Mouse (Mus musculus): ENCODE data around the gene Utp15. TPM values are rescaled to one million over a fixed set of nuclear protein-coding genes. Genes with fewer than 3 reads are reported as not detected.
A peak's percentile ranks its signal among the peaks of the same experiment; 100 is the strongest.

Utp15 gene
- polyA plus RNA-seq, 1 experiment from 2014 or later: 12.5 TPM

DNA sequence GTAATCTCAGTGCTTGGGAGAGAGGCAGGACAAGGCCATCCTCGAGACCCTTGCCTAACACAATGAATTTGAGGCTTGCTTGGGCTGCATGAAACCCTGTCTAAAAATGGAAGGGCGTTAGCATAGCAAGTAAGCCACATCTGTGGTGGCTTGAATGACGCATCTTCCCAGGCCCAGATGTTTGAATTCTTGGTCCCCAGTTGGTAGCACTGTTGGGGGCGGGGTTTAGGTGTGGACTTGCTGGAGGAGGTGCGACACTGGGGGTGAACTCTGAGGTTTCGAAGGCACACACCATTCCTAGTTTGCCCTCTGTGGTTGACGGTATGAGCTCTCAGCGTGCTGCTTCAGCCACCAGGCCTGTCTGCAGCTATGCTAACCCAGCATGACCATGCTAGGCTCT, 28.9 kb upstream of the Utp15 start:
- ATAC-seq (replicated peaks; ENCODE audit: insufficient number of reproducible peaks, insufficient read depth, low FRiP score, low read depth): no peak
- no peak overlapping the region for H3K4me3 ChIP-seq
- H3K36me3 ChIP-seq: no peaks in the 10 kb centered on the region
- H3K4me2 ChIP-seq: no peak overlapping the region
- no peaks in the 10 kb centered on the region for H3K27me3 ChIP-seq
- H3K9me3 ChIP-seq (replicated peaks): no peaks in the 10 kb centered on the region
- H3K4me1 ChIP-seq (replicated peaks): peaks cover 3% of the 10 kb centered on the region; the same call in 1 of the 2 replicates
- 80% methylated on average over 8 of the region's 8 CpGs for WGBS
- no peak overlapping the region for H3K9ac ChIP-seq
- no peak overlapping the region for H3K27ac ChIP-seq

DNA sequence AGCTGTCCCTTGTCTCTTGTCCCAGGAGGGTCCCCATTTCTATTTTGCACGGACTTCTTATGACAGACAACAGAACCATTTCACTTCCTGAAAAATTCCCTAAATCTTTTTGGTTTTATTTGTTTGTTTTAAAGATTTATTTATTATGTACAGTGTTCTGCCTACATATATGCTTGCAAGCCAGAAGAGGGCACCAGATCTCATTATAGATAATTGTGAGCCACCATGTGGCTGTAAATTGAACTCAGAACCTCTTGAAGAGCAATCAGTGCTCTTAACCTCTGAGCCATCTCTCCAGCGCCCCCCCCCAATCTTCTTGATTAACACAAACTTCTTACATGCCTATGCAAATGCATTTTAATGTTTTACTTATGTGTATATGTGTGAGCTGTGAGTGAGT, 27.9 kb upstream of the Utp15 start:
- H3K27me3 ChIP-seq: no peaks in the 10 kb centered on the region
- no peaks in the 10 kb centered on the region for H3K9me3 ChIP-seq (replicated peaks)
- H3K4me2 ChIP-seq: no peak overlapping the region
- ATAC-seq (replicated peaks; ENCODE audit: insufficient number of reproducible peaks, insufficient read depth, low FRiP score, low read depth): no peak
- no peak overlapping the region for H3K4me3 ChIP-seq
- no peaks in the 10 kb centered on the region for H3K36me3 ChIP-seq
- no peak overlapping the region for H3K27ac ChIP-seq
- H3K9ac ChIP-seq: no peak overlapping the region
- 35% methylated on average over 2 of the region's 2 CpGs for WGBS
- H3K4me1 ChIP-seq (replicated peaks): peaks cover 3% of the 10 kb centered on the region; the same call in 1 of the 2 replicates

DNA sequence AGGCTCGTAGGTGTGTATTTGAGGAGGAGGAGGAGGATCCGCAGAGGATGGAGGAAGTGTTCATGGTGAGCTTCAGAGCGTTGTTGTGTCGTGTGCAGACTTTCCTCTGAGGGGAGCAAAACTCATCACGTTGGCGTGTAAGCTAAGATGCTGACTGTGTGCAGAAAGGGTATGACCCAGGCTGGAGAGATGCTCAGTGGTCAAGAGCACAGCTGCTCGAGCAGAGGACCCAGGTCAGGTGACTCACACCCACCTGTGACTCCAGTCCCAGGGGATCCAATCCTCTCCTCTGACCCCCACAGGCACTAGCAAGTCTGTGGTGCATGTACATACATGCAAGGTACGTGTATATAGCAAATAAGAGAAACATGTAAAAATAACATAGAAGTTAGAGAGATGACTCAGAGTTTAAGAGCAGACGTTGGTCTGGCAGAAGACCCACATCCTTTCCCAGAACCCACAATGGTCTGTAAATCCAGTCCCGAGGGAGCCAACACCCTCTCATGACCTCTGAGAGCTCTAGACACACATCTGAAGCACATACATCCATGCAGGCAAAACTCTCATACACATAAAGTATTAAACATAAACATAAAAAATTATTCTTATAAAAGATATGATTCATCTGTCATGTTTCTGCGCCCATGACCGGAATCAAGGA, 18.3 kb upstream of the Utp15 start:
- H3K9me3 ChIP-seq (replicated peaks): no peaks in the 10 kb centered on the region
- no peaks in the 10 kb centered on the region for H3K4me1 ChIP-seq (replicated peaks)
- no peak overlapping the region for H3K9ac ChIP-seq
- H3K36me3 ChIP-seq: no peaks in the 10 kb centered on the region
- no peak overlapping the region for H3K27ac ChIP-seq
- no peaks in the 10 kb centered on the region for H3K27me3 ChIP-seq
- no peak for ATAC-seq (replicated peaks; ENCODE audit: insufficient number of reproducible peaks, insufficient read depth, low FRiP score, low read depth)
- H3K4me2 ChIP-seq: no peak overlapping the region
- 67% methylated on average over 12 of the region's 12 CpGs for WGBS
- no peak overlapping the region for H3K4me3 ChIP-seq

DNA sequence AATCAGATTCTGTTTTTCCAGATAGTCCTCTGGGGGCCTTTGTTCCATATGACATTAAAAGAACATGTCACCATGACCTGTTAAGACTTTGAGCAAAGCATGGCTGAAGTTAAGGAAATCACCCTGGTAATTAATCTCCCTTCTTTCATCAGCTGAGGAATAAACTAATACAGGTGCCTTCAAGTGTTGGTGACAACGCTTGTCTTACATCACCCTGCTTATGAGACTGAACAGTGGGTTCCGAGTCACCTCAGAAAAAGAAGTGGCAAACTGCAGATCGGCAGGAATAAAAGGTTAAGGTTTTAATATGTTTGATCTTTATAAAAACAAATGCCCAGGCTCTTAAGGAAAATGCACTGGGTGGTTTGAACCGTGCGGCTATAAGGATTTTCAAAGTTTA, 16.8 kb upstream of the Utp15 start, which contains the start of gene Gm21976:
TSS of gene Gm21976 (plus strand) at position 202 of the 400 bp plus-strand sequence.
- WGBS: 76% methylated on average over 5 of the region's 5 CpGs
- H3K36me3 ChIP-seq: no peaks in the 10 kb centered on the region
- no peaks in the 10 kb centered on the region for H3K9me3 ChIP-seq (replicated peaks)
- H3K4me1 ChIP-seq (replicated peaks): peaks cover 5% of the 10 kb centered on the region
- H3K9ac ChIP-seq: no peak within 1 kb of the TSS
- no peak within 1 kb of the TSS for H3K4me3 ChIP-seq
- no peak within 1 kb of the TSS for H3K27ac ChIP-seq
- H3K4me2 ChIP-seq: no peak within 1 kb of the TSS
- no peaks in the 10 kb centered on the region for H3K27me3 ChIP-seq
- ATAC-seq (replicated peaks; ENCODE audit: insufficient number of reproducible peaks, insufficient read depth, low FRiP score, low read depth): no peak

DNA sequence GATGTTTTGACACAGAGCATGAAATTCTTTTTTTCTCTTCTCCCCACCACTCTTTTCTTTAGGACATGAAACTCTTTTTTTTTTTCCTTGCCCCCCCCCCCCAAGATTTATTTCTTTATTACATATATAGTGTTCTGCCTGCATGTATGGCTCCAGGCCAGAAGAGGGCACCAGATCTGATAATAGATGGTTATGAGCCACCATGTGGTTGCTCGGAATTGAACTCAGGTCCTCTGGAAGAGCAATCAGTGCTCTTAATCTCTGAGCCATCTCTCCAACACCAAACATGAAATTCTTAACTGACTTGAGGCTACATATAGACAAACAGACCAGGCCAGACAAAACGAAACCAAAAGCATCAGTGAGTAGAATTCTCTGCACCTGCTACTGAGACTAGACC, 14.7 kb upstream of the Utp15 start:
- H3K4me3 ChIP-seq: no peak overlapping the region
- no peak overlapping the region for H3K27ac ChIP-seq
- peaks cover 13% of the 10 kb centered on the region for H3K36me3 ChIP-seq
- H3K9ac ChIP-seq: no peak overlapping the region
- H3K9me3 ChIP-seq (replicated peaks): no peaks in the 10 kb centered on the region
- H3K4me2 ChIP-seq: no peak overlapping the region
- ATAC-seq (replicated peaks; ENCODE audit: insufficient number of reproducible peaks, insufficient read depth, low FRiP score, low read depth): no peak
- peaks cover 5% of the 10 kb centered on the region for H3K4me1 ChIP-seq (replicated peaks)
- 78% methylated on average over 2 of the region's 2 CpGs for WGBS
- H3K27me3 ChIP-seq: no peaks in the 10 kb centered on the region

DNA sequence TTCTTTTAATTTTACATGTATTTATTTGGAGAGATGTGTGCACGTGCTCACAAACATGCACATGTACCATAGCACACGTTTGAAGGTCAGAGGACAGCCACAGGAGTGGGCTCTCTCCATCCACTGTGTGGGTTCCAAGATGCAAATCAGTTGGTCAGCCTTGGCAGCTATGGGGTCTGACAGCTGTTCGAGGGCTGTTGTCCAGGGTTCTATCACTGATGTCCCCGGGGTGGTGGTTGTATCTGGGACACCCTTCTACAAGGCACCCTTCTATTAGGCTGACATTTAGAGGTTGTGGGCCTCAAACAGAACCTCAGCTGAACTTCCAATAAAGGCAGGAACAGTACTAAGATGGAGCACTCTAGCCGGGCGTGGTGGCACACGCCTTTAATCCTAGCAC, 13.4 kb upstream of the Utp15 start:
- no peak overlapping the region for H3K4me2 ChIP-seq
- no peak overlapping the region for H3K4me3 ChIP-seq
- no peak for ATAC-seq (replicated peaks; ENCODE audit: insufficient number of reproducible peaks, insufficient read depth, low FRiP score, low read depth)
- WGBS: 84% methylated on average over 7 of the region's 7 CpGs
- H3K27ac ChIP-seq: peak overlapping the region; percentile 14; the same call in 1 of the 2 replicates
- no peak overlapping the region for H3K9ac ChIP-seq
- peaks cover 22% of the 10 kb centered on the region for H3K36me3 ChIP-seq
- no peaks in the 10 kb centered on the region for H3K27me3 ChIP-seq
- H3K4me1 ChIP-seq (replicated peaks): peaks cover 5% of the 10 kb centered on the region
- no peaks in the 10 kb centered on the region for H3K9me3 ChIP-seq (replicated peaks)

DNA sequence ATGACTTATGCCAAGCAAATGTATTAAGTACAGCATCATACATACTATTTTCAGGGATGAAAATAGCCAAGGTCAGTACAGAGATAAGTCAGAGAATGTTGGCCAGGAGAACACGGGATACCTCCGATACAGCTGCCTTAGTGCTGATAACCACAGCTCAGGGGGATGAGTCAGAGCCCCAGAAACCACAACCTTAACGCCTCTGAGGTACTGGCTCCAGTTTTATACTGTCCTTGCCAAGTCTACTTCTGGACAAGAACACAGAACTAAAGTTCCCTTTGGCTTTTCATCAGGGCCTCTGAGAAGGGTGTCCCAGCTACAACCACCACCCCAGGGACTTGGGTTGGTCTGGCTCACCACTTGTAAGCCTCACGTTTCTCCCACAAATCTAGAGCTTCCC, 12.8 kb upstream of the Utp15 start:
- ATAC-seq (replicated peaks; ENCODE audit: insufficient number of reproducible peaks, insufficient read depth, low FRiP score, low read depth): peak; percentile 76; the same call in 1 of the 2 replicates
- Histone ChIP-seq H3K27me3 (no peaks in the 10 kb centered on the region), H3K9ac (no peak overlapping the region), H3K9me3 (replicated peaks) (no peaks in the 10 kb centered on the region), H3K27ac (peak overlapping the region; percentile 51), H3K4me2 (no peak overlapping the region), H3K36me3 (peaks cover 28% of the 10 kb centered on the region), H3K4me3 (no peak overlapping the region), H3K4me1 (replicated peaks) (peaks cover 5% of the 10 kb centered on the region)
- 33% methylated on average over 4 of the region's 4 CpGs for WGBS

DNA sequence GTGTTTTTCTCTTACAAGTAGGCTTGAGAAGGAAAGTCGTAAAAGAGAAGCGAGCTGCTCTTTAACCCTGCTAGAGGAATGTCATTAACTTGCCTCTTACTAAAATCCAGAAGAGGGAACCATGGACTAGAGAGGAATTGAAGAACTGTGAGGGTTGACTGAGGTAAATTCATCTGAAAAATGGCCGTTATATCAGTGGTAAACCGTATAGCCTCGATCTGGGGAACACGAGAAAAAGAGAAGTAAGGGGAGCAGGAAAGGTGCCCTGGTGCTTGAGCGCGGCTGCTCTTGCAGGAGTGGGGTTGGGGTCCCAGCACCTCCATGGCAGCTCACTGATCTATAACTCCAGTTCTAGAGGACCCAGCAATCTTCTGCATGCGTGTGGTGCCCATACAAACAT, 11.2 kb upstream of the Utp15 start:
- peaks cover 5% of the 10 kb centered on the region for H3K4me1 ChIP-seq (replicated peaks)
- H3K36me3 ChIP-seq: peaks cover 31% of the 10 kb centered on the region
- no peaks in the 10 kb centered on the region for H3K9me3 ChIP-seq (replicated peaks)
- 91% methylated on average over 9 of the region's 9 CpGs for WGBS
- H3K4me2 ChIP-seq: no peak overlapping the region
- ATAC-seq (replicated peaks; ENCODE audit: insufficient number of reproducible peaks, insufficient read depth, low FRiP score, low read depth): no peak
- no peak overlapping the region for H3K4me3 ChIP-seq
- H3K27me3 ChIP-seq: no peaks in the 10 kb centered on the region
- H3K27ac ChIP-seq: no peak overlapping the region
- no peak overlapping the region for H3K9ac ChIP-seq

DNA sequence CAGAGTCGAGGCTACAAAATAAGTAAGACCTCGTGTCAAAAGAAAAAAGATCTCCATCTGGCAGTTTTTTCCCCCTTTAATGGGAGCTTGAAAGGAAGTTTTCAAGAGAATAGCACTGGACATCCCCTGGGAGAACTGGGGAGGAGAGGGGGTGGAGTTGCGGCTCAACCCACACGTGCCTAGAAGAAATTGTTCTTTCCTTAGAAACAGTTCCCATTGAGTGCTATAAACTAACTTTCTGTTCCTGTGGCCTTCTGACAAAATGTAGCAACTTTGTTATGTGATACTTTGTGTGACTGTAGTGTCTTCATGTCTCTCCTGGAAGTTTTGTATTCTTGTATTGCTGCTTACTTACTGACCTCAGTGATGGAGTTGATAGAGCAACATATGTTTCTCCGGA, 1.3 kb upstream of the Utp15 start:
- peak overlapping the region; percentile 89; the same call in 1 of the 2 replicates for H3K9ac ChIP-seq
- no peaks in the 10 kb centered on the region for H3K27me3 ChIP-seq
- ATAC-seq (replicated peaks; ENCODE audit: insufficient number of reproducible peaks, insufficient read depth, low FRiP score, low read depth): no peak
- H3K4me3 ChIP-seq: peak overlapping the region; percentile 93
- peaks cover 18% of the 10 kb centered on the region for H3K4me1 ChIP-seq (replicated peaks)
- 34% methylated on average over 5 of the region's 5 CpGs for WGBS
- H3K36me3 ChIP-seq: peaks cover 27% of the 10 kb centered on the region
- no peaks in the 10 kb centered on the region for H3K9me3 ChIP-seq (replicated peaks)
- no peak overlapping the region for H3K27ac ChIP-seq
- peak overlapping the region; percentile 72 for H3K4me2 ChIP-seq

DNA sequence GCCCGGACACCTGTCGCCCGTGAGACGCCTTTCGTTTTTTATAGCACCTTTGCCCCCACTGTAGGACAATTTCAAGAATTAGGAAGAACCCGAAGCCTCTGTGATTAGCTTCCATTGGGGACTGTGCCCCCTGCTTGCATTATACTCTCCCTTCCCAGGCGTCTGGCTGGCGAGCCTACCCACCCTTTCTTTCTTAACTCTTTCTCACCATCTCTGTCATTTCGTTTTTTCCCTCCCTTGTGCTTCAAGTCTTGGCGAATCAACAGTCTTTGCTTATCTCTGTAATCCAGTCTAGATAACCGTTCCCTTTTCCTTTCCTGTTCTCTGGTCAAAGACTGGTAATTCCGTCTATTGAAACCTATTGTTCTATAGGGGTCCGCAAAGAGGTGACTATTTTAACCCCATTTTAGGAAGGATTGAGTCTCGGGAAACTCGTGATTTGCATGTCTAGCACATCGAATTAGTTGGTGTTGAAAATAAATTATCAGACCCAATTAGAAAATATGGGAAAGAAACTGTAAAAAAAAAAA, 682 bp upstream of the Utp15 start:
- Histone ChIP-seq H3K4me2 (peak overlapping the region; percentile 72), H3K36me3 (peaks cover 27% of the 10 kb centered on the region), H3K9ac (peak overlapping the region; percentile 89), H3K27me3 (no peaks in the 10 kb centered on the region), H3K4me3 (peak overlapping the region; percentile 93), H3K9me3 (replicated peaks) (no peaks in the 10 kb centered on the region), H3K4me1 (replicated peaks) (peaks cover 18% of the 10 kb centered on the region), H3K27ac (peak overlapping the region; percentile 96)
- WGBS: under 1% methylated on average over 16 of the region's 16 CpGs
- ATAC-seq (replicated peaks; ENCODE audit: insufficient number of reproducible peaks, insufficient read depth, low FRiP score, low read depth): peak; percentile 10; the same call in 1 of the 2 replicates

DNA sequence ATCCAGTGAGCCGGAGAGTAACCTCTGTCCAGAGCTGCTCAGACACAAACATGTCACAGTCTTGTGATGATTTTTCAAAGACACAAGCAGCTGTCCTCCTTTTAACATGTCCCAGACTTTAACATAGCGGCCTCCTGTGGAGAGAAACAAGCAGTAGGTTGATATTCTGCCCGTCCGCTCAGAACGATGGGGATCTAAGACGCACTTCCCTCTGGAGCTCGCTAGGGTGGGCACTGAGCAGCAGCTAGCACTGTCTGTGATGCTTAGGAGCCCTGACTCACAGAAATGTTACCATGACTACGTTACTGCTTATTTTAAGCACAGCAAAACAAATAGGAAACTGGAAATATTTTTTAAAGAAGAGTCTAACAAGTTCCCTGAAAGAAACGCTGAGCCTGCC, 7.9 kb downstream of the Utp15 start:
- no peak overlapping the region for H3K4me2 ChIP-seq
- H3K4me3 ChIP-seq: no peak overlapping the region
- WGBS: 74% methylated on average over 9 of the region's 9 CpGs
- peaks cover 81% of the 10 kb centered on the region for H3K36me3 ChIP-seq
- H3K9ac ChIP-seq: no peak overlapping the region
- ATAC-seq (replicated peaks; ENCODE audit: insufficient number of reproducible peaks, insufficient read depth, low FRiP score, low read depth): no peak
- no peaks in the 10 kb centered on the region for H3K27me3 ChIP-seq
- H3K4me1 ChIP-seq (replicated peaks): no peaks in the 10 kb centered on the region
- H3K9me3 ChIP-seq (replicated peaks): no peaks in the 10 kb centered on the region
- H3K27ac ChIP-seq: no peak overlapping the region

DNA sequence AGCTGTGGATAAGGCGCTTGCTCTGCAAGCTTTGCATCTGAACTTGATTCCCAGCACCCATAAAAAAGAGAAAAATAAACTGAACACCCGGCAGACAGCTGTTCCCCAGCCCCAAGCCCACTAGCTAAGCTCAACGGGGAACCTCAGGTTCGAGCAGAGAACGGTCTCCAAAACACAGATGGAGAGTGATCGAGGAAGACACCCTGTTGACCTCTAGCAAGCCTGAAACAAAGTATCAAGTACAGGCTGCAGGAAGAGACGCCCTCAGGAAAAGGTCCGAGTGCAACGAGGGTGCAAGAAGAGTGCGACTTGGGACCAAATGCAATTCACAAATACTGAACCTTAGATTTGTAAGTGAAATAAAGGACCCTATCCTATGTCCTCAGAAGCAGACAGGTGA, 13.2 kb downstream of the Utp15 start:
- no peak for ATAC-seq (replicated peaks; ENCODE audit: insufficient number of reproducible peaks, insufficient read depth, low FRiP score, low read depth)
- no peak overlapping the region for H3K9ac ChIP-seq
- peaks cover 64% of the 10 kb centered on the region for H3K36me3 ChIP-seq
- no peak overlapping the region for H3K4me3 ChIP-seq
- no peak overlapping the region for H3K27ac ChIP-seq
- H3K9me3 ChIP-seq (replicated peaks): no peaks in the 10 kb centered on the region
- H3K4me2 ChIP-seq: no peak overlapping the region
- H3K27me3 ChIP-seq: no peaks in the 10 kb centered on the region
- WGBS: 90% methylated on average over 10 of the region's 10 CpGs
- H3K4me1 ChIP-seq (replicated peaks): no peaks in the 10 kb centered on the region

Measured in heart, embryonic 15.5 days (tissue).